Mouse (Mus musculus): ENCODE results near the gene Cbx7. TPM values are rescaled to one million over a fixed set of nuclear protein-coding genes. Genes with fewer than 3 reads are reported as not detected.
A peak's percentile ranks its signal among the peaks of the same experiment; 100 is the strongest.
"Not testable (repeated sequence)": the region's sequence is repeated elsewhere in the genome, so short reads cannot be mapped to it uniquely, and the experiment has no call there.

The Cbx7 gene
- total RNA-seq, 2 experiments from 2014 or later: 20.8 to 24.7 TPM

DNA sequence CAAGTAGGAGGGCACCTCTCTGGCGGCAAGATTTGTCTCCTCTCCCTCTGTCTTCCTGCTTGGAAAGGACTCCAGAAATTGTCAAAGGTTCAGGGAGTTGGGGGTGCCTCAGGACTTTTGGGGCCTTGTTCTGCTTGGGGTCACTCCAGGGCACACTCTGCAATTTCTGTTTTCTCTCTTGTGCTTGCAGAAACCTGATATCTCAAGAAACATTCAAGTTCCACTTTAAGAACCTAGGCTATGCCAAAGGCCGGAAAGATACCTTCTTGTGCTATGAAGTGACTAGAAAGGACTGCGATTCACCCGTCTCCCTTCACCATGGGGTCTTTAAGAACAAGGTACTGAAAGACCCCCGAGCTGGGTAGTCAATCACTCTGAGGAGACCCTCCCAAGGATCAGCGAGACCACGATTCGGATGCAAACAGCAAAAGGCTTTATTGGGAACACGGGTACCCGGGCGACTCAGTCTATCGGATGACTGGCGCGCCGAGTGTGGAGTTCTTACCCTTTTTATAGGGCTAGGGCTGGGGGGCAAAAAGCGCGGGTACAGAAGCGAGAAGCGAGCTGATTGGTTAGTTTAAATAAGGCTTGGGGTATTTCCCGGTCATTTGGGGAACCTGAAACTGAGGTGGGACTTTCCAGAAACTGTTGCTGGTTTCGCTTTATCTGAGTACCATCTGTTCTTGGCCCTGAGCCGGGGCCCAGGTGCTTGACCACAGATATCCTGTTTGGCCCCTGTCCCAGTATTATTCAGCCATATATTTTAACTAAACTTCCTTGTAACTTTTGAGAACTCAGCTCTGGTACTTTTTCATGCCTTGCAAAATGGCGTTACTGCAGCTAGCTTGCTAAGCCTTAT, 75.5 kb downstream of the Cbx7 start:
- not testable (repeated sequence) for DNase-seq (ENCODE audit: low spot score in 2 of 2)

DNA sequence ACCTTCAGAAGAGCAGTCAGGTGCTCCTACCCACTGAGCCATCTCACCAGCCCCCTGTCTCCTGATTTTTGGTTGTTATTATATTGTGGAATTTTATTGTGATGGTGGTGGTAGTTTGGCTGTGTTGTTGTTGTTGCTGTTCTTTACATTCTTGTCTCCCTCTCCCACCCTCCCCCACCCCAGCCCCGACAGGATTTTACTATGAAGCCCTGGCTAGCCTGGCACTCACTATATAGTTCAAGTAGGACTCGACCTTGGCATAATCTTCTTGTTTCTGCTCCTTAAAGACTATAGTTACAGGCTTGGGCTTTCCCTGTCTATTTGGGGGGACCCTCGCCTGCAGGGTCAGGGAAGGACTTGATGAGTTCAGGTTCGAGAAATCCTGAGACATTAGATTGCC, 76.6 kb downstream of the Cbx7 start:
- DNase-seq (ENCODE audit: low spot score in 2 of 2): no peak

DNA sequence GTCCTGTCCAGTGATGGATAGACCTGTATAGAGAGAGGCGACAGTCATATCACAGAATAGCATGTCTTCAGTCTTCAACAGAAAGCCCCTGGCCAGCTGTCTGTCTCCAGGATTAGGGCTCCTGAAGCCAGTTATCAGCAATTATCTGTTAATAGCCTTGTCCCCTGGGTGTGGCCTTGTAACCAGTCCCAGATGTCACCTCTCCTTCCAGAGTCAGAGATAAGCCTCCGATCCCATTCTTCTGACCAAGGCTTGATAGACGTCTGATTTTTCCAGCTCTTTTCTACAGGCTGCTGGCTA, 77.1 kb downstream of the Cbx7 start:
- DNase-seq (ENCODE audit: low spot score in 2 of 2): no peak

DNA sequence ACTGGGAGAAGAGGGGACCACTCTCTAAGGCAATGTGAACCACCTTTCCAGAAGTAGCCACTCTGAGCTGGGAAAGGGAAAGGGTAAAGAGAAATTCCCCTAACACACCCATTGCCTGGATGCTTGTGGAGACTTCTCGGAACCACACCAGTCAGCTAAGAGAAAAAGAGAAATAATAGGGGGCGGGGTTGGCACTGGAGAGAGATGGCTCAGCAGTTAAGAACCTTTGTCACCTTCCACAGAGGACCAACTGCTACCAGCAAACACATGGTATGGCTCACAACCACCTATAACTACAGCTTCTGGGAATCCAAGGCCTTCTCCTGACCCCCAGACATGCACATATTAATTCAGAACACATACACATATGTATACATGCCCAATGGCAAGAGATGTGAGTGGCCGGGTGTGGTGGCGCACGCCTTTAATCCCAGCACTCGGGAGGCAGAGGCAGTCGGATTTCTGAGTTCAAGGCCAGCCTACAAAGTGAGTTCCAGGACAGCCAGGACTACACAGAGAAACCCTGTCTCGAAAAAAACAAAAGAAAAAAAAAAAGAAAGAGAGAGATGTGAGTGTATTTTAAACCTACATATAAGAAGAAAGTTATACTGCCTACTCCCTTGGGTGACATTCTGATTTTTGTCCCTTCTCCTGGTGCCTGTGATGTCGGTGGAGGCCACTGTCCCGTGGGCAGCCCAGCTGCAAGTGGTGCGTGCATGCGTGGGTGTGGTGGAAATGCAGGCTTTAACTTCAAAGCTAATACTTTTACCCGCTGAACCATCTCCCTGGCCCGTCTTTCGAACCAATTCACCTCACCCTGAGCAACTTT, 77.7 kb downstream of the Cbx7 start:
- DNase-seq (ENCODE audit: low spot score in 2 of 2): no peak

DNA sequence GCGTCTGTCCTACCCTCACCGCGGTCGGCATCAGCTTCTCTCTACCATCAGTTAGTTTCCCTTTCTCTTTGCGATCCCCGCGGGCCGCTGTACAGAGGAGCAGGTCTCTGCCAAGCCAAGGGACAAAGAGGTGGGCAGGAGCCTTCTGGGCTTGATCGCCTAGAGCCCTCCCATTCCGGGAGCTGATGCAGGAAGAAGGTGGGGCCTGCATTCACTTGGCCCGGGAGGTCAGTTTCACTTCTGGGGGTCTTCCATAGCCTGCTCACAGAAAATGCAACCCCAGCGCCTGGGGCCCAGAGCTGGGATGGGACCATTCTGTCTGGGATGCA, 78.7 kb downstream of the Cbx7 start:
- DNase-seq (ENCODE audit: low spot score in 2 of 2): peak; percentile 32 to 53

DNA sequence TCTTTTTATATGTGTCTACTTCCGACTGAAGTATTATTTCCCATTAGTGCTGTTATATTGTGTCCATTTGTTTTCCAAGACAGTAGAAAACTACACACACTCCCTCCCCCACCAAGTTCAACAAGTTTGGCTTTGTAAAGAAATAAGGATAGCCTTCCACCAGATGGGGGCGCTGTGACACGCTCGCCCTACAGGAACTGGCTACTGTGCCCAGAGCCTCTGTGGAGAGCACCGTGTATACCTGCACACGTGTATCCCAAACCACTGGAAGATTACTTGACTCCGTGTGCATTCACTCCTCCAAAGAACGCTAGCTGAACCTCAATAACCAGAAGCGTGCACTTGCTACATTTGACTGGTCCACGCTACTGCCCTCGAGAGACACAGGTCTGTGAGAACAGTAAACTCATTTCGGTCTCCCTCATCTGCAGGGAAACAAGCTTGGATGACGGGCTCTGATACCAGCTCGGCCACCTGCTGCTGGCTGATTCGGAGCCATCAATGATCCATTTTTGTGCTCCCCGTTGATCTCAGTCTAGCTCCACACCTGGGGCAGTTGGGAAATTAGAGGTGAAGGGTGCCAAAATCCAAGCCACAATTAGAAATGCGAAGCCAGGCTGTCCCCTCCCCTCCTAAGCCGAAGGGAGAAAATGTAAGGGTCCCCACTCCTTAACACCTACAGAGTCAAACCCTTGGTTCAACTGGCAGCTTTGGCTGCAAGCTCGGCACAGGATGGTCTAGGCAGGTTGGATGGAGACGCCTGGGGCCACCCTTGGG, 79.3 kb downstream of the Cbx7 start, which contains the start of gene Apobec3:
Gene Apobec3, plus strand, starts transcription at position 224 of the 777 bp plus-strand sequence.
- peak; percentile 70 to 78 for DNase-seq (ENCODE audit: low spot score in 2 of 2)

DNA sequence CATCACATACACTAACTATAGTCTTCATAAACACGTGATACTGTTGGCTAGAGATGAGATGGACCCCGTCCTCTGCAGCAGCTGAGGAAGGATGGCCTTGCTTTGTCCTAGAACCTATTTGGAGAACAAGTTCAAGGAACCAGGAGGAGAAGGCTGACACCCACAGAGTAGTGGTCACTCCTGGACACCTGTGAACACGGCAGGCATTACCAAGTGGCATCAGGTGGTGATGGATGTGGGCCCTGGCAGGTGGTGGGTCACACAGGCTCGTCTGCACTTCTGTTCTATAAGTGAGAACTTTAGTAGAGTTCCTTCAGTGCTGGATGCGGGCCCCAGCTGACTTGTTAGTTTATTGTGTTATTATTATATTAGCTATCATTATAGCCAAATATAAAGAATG, 86.1 kb downstream of the Cbx7 start:
- DNase-seq (ENCODE audit: low spot score in 2 of 2): no peak

DNA sequence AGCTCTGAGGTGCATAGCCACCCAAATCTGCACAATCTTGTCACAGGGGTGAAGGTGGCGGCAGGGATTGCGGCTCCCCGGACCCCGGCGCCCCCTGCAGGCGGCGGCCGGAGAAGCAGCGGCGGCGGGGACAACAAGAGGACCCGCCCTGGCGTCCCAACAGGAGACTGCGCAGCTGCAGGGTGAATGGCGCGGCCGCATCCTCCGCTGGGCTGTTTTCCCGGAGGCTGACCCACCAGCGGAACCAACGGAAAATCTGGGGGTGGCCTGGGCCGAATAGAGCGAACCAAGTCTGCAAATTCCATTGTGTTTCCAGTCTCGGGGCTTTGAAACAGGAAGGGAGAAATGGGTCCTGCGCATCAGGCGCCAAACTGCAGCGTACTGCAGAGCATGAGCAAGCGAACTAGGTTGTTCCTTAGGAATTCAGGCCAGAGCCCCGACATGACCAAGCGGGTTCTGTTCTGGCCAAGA, 87.5 kb downstream of the Cbx7 start:
- peak; percentile 95 to 98 for DNase-seq (ENCODE audit: low spot score in 2 of 2)

DNA sequence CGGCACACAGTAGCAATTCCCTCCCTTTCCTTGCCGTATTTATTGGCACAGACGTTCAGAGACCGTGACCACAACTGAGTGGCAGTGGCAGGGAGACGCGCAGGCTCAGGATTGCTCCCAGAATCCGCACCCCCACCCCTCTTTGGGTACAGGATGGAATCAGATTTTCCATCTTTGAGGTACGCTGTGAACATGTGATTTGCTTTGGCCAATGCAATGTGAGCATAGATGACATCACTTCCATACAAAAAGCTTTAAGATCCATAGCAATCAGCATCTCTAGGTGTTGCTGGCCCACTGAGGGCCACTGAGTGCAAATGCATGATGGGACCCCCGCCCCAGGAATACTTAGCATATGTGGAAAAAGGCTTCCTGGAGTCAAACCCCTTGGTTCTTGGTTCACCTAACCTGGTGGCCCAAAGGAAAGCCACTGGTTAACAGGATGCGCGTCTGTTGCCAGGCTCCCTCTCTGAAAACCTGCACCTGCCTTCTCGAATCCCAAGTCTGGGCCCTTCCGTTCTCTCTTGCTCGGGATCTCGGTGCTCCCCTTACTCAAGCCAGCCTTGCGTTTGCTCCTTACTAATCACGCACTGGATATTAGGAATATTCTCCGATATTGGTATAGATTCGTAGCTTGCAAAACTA, 88.2 kb downstream of the Cbx7 start:
- no peak for DNase-seq (ENCODE audit: low spot score in 2 of 2)

DNA sequence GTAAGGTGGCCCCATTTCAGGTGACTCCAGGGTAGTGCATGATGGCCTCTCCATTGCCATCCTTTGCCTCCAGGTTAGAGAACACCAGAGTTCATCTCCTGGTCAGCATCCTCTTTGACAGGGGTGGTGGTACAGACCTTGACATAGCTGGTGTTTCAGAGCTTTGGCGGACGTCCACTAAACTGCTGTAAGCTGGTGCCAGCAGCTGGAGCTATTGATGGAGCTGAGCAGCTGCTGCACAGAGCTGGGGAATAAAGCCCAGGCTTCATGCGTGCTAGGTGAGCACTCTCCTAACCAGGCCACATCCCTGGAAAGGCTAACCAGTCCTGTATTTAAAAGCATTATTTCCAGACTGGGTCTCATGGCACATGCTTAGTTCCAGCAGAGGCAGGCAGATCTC, 90.4 kb downstream of the Cbx7 start:
- no peak for DNase-seq (ENCODE audit: low spot score in 2 of 2)

DNA sequence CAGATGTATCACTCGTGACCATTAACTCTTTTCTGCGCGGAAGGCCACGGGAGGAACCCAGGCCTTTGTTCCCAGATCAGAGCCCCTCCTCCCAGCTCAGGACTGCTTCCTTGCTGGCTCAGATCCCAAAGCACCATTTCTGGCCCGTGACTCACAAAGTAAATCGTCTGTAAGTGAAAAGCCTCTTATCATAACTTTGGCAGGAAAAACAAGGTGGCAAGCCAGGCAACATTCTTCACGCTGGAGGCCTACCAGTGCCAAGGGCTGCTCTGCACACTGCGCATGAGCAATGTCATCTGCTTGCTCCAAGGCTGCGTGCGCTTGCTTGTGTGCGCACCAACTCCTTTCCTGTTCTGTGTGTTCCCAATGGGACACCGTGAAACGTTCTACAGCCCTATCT, 91.6 kb downstream of the Cbx7 start:
- DNase-seq (ENCODE audit: low spot score in 2 of 2): peak; percentile 60 to 62

DNA sequence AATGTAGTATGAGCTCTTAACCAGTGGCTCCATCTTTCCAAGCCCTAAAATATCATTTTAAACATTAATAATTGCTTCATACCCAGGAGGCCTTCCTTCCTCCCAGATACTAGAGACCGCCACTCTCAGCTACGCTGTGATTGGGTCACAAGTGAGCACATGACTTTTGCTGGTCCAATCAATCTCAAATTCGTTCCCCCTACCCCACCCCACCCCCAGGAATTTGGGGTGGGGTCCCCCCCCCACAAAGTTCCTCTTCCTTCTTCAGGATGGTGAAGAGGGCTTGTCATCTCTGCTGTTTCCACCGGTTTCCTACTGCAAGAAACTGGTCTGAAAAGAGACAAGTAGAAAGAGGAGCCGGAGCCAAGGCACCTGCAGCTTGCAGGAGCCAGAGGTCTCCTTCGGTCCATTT, 92.2 kb downstream of the Cbx7 start:
- DNase-seq (ENCODE audit: low spot score in 2 of 2): no peak

DNA sequence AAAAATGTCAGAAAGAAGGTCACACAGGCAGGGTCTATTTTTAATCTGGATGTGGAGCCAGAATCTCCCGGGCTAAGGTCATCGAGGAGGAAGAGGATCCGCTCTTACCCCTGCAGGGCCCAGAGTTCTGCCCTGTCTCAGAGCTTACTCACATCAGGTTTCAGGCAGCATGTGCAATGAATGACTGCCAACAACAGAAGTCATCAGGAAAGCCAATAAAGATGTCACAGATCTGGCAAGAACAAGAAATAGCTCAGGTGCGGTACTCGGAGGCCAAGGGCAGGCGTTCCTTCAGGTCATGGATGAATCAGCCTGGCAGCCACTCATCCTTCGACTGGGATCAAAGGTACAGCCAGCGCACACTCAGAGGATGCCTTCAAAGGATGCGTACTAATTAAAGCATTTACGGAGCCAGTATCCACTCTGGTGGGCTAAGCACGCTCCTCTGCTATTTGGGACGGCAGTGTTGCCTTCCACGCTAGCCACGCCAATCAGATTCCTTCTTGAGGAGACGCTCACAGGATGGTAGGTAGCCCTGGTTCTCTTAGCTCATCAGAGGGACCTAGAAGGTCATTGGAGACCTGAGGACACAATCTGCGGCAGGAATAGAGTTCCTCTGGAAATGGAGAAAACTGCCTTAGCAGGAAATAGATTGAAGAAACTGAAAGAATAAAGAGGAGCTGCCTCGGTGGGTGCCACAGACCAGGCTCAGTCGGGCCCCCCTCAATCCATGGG, 95.5 kb downstream of the Cbx7 start:
- peak in 1 of 2 experiments; percentile 15 for DNase-seq (ENCODE audit: low spot score in 2 of 2)

DNA sequence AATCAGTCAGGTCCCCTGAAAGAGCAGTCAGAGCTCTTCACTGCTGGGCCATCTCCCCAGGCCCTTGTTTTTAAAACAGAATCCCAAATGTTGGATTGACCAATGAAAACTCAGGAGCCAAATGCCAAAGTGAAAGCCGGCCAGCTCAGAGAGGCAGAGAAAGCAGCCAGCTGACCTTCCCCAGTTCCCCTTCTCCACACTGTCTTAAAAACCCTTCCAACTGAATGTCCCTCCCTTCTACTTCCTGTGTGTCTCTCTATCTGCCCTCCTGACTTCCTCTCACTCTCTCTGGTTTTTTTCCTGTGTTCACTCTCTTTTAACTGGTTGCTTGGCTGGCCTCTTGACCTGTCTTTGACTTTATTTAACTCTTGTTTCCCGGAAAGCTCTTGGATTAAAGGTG, 96.9 kb downstream of the Cbx7 start:
- DNase-seq (ENCODE audit: low spot score in 2 of 2): no peak

DNA sequence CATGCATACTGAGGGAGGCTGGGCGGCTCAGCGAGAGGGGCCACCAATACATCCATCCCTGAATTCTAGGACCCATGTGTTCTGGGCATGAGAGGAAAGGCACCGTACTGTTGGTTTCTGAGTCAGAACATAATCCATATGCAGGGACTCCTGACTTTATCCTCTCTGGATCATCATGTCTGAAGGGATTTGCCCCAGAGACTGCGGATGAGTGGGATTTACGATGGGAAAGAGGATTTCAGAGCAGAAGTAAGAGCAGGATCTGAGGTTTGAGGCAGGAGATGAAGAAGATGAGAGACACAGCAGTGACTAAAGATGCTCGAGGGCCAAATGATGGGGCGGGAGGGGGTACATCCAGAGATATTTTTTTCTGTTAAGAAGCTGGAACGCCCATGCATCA, 97.4 kb downstream of the Cbx7 start:
- DNase-seq (ENCODE audit: low spot score in 2 of 2): no peak

DNA sequence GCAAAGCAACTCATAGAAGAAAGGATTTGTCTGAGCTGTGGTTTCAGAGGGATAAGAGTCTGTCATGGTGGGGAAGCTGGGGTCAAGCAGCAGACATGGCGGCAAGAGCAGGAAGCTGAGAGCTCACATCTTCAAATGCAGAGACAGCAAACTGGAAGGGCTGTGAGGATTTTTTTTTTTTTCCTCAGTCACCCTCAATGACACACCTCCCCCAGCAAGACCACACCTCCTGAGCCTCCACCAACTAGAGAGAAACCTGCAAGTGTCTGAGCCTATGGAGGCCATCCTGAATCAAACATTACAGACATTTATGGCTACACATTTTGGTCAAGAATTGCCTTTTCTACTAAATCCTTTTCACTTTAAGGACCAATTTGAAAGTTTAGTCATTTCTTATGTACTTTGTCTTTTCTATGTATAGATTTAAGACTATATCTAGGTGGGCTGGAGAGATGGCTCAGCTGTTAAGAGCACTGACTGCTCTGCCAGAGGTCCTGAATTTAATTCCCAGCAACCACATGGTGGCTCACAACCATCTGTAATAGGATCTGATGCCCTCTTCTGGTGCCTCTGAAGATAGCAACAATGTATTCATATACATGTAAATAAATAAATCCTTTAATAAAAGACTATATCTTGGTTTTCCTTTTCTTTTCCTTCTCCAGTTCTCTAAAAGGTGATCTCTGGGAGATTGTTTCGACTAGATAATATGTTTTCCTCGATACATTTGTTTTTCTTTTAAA, 103.5 kb downstream of the Cbx7 start:
- DNase-seq (ENCODE audit: low spot score in 2 of 2): no peak

Measured in adrenal gland, adult 18-20 months (tissue).